Mouse (Mus musculus): ENCODE results near the gene Gm10198. TPM values are rescaled to one million over a fixed set of nuclear protein-coding genes. Genes with fewer than 3 reads are reported as not detected.

The Gm10198 gene
- polyA plus RNA-seq (2012; rRNA removed): not detected in 2 replicates

DNA sequence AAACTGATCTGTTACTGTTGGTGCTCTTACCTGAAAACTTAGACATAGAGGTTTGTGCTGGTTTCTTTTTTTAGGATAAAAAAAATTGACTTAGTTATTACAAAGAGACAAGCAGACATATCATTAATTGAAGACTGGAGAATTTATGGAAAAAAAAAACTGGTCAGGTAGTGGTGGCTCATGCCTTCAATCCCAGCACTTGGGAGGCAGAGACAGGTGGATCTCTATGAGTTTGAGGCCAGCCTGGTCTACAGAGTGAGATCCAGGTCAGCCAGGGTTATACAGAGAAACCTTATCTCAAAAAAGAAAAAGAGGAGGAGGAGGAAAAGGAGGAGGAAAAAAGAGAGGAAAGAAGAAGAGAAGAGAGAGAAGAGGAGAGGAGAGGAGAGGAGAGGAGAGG lies at the start of gene Gm10198:
Gene Gm10198 (plus strand): TSS at position 301 of the 400 bp plus-strand sequence.

Other genes starting within 250 kb of the Gm10198 start
- gene Gpbp1, start 102.7 kb upstream of the Gm10198 start, polyA plus RNA-seq (2012; rRNA removed): 0.67 and 0.81 TPM in 2 replicates
- not detected in 2 replicates for gene Gm49496, start 42.8 kb upstream of the Gm10198 start, polyA plus RNA-seq (2012; rRNA removed)
- gene Mier3, start 88.2 kb downstream of the Gm10198 start, polyA plus RNA-seq (2012; rRNA removed): 4.3 and 5.6 TPM in 2 replicates
- 16.3 and 18.4 TPM in 2 replicates for gene Map3k1, start 216.2 kb downstream of the Gm10198 start, polyA plus RNA-seq (2012; rRNA removed)

All from ovary, adult 2 months (tissue).